20 mouse cellular contexts compared by ENCODE assay signal in genomic region chr4:4944498-4944897, GRCm38 (mm10).
"Had no signal": no experiment of that assay in that cellular context is flagged by ENCODE, and none has a peak within 500 bp of the region (broad histone marks: within the 10 kb centered on the region; RNA-seq: fewer than 3 reads in every experiment).

No protein-coding gene starts in this region.

- H3K27ac ChIP-seq: kidney, embryonic 15.5 days; limb, embryonic 12.5 days; limb, embryonic 15.5 days; liver, embryonic 14.5 days; lung, embryonic 15.5 days; stomach, postnatal 0 days had no signal

- DNase-seq: kidney, postnatal 10 days; kidney, postnatal 36 days; layer of hippocampus, postnatal 36 days; left cerebral cortex, postnatal 4 days; liver, postnatal 0 days; lung, postnatal 10 days; lung, postnatal 4 days; midbrain, embryonic 14.5 days; right cerebral cortex, adult 18-20 months; right cerebral cortex, postnatal 14 days; right cerebral cortex, postnatal 4 days; thymus, adult 2 months; thymus, postnatal 14 days; thymus, postnatal 4 days had no signal

- H3K4me3 ChIP-seq: kidney, embryonic 15.5 days; limb, embryonic 12.5 days; limb, embryonic 15.5 days; lung, embryonic 15.5 days had no signal
